Mouse (Mus musculus) brown adipose tissue, adult 24 weeks (tissue): ENCODE results near the gene Sfmbt2. TPM values are rescaled to one million over a fixed set of nuclear protein-coding genes. Genes with fewer than 3 reads are reported as not detected.

Experiments
- H3K27ac ChIP-seq: fragments of 200-500 bp; replicated peaks from 2 replicates; pipeline ENCODE4 v1.5.1; 2012; ENCODE audit warnings: low read depth, mild to moderate bottlenecking, low read length
- H3K4me1 ChIP-seq: fragments of 200-500 bp; 2 replicates; pipeline ENCODE4 v1.6.1; 2012; ENCODE audit warnings: low read length, mixed read lengths; ENCODE audit not compliant: control insufficient read depth, insufficient read depth, insufficient read length
- H3K4me3 ChIP-seq: fragments of 200-500 bp; 2 replicates; pipeline ENCODE4 v1.5.1; 2012; ENCODE audit warnings: low read depth, mild to moderate bottlenecking, low read length, moderate library complexity; ENCODE audit not compliant: insufficient read depth
- polyA plus RNA-seq: library from polyadenylated mRNA; stranded (reverse); fragments of >200 nt; gene quantifications from 2 replicates; pipeline ENCODE4 v1.2.4, GENCODE M21; 2012; ENCODE audit not compliant: missing spikeins, insufficient read depth, insufficient read length

The Sfmbt2 gene
- polyA plus RNA-seq, 1 experiment = not detected

GRCm38 (mm10) chr2:10395143-10395542, 24.8 kb downstream of the Sfmbt2 start:
- no peak overlapping the region for H3K4me3 ChIP-seq
- H3K4me1 ChIP-seq = no peaks in the 10 kb centered on the region
- H3K27ac ChIP-seq = no peak overlapping the region

GRCm38 (mm10) chr2:10397790-10398189, 27.5 kb downstream of the Sfmbt2 start:
- Histone ChIP-seq H3K4me1 (no peaks in the 10 kb centered on the region), H3K4me3 (no peak overlapping the region), H3K27ac (no peak overlapping the region)

- H3K4me3 ChIP-seq = no peak overlapping the region
- no peaks in the 10 kb centered on the region for H3K4me1 ChIP-seq
- no peak overlapping the region for H3K27ac ChIP-seq
Observed at GRCm38 (mm10) chr2:10406151-10406550, 35.8 kb downstream of the Sfmbt2 start.

GRCm38 (mm10) chr2:10409422-10409821, 39.1 kb downstream of the Sfmbt2 start:
- Histone ChIP-seq H3K4me1 (no peaks in the 10 kb centered on the region), H3K27ac (no peak overlapping the region), H3K4me3 (no peak overlapping the region)

- Histone ChIP-seq H3K4me3 (no peak overlapping the region), H3K27ac (no peak overlapping the region), H3K4me1 (no peaks in the 10 kb centered on the region)
Observed at GRCm38 (mm10) chr2:10410069-10410468, 39.8 kb downstream of the Sfmbt2 start.

- no peak overlapping the region for H3K27ac ChIP-seq
- no peaks in the 10 kb centered on the region for H3K4me1 ChIP-seq
- no peak overlapping the region for H3K4me3 ChIP-seq
Observed at GRCm38 (mm10) chr2:10420944-10421420, 50.7 kb downstream of the Sfmbt2 start.

- Histone ChIP-seq H3K4me3 (no peak overlapping the region), H3K27ac (no peak overlapping the region), H3K4me1 (no peaks in the 10 kb centered on the region)
Observed at GRCm38 (mm10) chr2:10437290-10437689, 67.0 kb downstream of the Sfmbt2 start.

GRCm38 (mm10) chr2:10441811-10442210, 71.5 kb downstream of the Sfmbt2 start:
- Histone ChIP-seq H3K4me1 (no peaks in the 10 kb centered on the region), H3K27ac (no peak overlapping the region), H3K4me3 (no peak overlapping the region)

- Histone ChIP-seq H3K27ac (no peak overlapping the region), H3K4me3 (no peak overlapping the region), H3K4me1 (no peaks in the 10 kb centered on the region)
Observed at GRCm38 (mm10) chr2:10453577-10453976, 83.3 kb downstream of the Sfmbt2 start.

GRCm38 (mm10) chr2:10458309-10458708, 88.0 kb downstream of the Sfmbt2 start:
- Histone ChIP-seq H3K4me3 (no peak overlapping the region), H3K27ac (no peak overlapping the region), H3K4me1 (no peaks in the 10 kb centered on the region)

- H3K27ac ChIP-seq = no peak overlapping the region
- H3K4me3 ChIP-seq = no peak overlapping the region
Observed at GRCm38 (mm10) chr2:10516516-10516915, 146.2 kb downstream of the Sfmbt2 start.

GRCm38 (mm10) chr2:10521719-10522415, 151.6 kb downstream of the Sfmbt2 start:
- H3K27ac ChIP-seq = no peak overlapping the region
- H3K4me1 ChIP-seq = no peaks in the 10 kb centered on the region
- no peak overlapping the region for H3K4me3 ChIP-seq

More at GRCm38 (mm10) chr2:10516516-10516915, 146.2 kb downstream of the Sfmbt2 start:
- no peaks in the 10 kb centered on the region for H3K4me1 ChIP-seq

- Histone ChIP-seq H3K4me1 (no peaks in the 10 kb centered on the region), H3K27ac (no peak overlapping the region), H3K4me3 (no peak overlapping the region)
Observed at GRCm38 (mm10) chr2:10525622-10526021, 155.3 kb downstream of the Sfmbt2 start.

GRCm38 (mm10) chr2:10541762-10542161, 171.5 kb downstream of the Sfmbt2 start:
- H3K27ac ChIP-seq = no peak overlapping the region
- no peaks in the 10 kb centered on the region for H3K4me1 ChIP-seq
- H3K4me3 ChIP-seq = no peak overlapping the region

- Histone ChIP-seq H3K4me3 (no peak overlapping the region), H3K27ac (no peak overlapping the region), H3K4me1 (no peaks in the 10 kb centered on the region)
Observed at GRCm38 (mm10) chr2:10542388-10542787, 172.1 kb downstream of the Sfmbt2 start.

- H3K27ac ChIP-seq = no peak overlapping the region
- no peak overlapping the region for H3K4me3 ChIP-seq
Observed at GRCm38 (mm10) chr2:10558816-10559215, 188.5 kb downstream of the Sfmbt2 start.

More at GRCm38 (mm10) chr2:10558816-10559215, 188.5 kb downstream of the Sfmbt2 start:
- no peaks in the 10 kb centered on the region for H3K4me1 ChIP-seq
